Mouse (Mus musculus) midbrain, embryonic 10.5 days (tissue): ENCODE data around the gene Cct5. TPM values are rescaled to one million over a fixed set of nuclear protein-coding genes. Genes with fewer than 3 reads are reported as not detected.
A peak's percentile ranks its signal among the peaks of the same experiment; 100 is the strongest.
"Not testable (repeated sequence)": the region's sequence is repeated elsewhere in the genome, so short reads cannot be mapped to it uniquely, and the experiment has no call there.

Source experiments
- DNase-seq: peaks from one replicate; pipeline ENCODE4 v3.0.0-alpha.2; 2017; ENCODE audit warnings: low spot score
- H3K27ac ChIP-seq: fragments of 300-500 bp; sonication (generic); replicated peaks from 2 replicates; pipeline ENCODE4 v1.5.1; 2016; ENCODE audit warnings: mild to moderate bottlenecking
- H3K27me3 ChIP-seq: fragments of 300-500 bp; sonication (generic); 2 replicates; pipeline ENCODE4 v1.6.1; 2016; ENCODE audit warnings: low read depth, mild to moderate bottlenecking; ENCODE audit not compliant: poor library complexity, severe bottlenecking
- H3K36me3 ChIP-seq: fragments of 300-500 bp; sonication (generic); 2 replicates; pipeline ENCODE4 v1.6.1; 2016; ENCODE audit warnings: mild to moderate bottlenecking, moderate library complexity
- H3K4me1 ChIP-seq: fragments of 300-500 bp; sonication (generic); 2 replicates; pipeline ENCODE4 v1.6.1; 2016
- H3K4me3 ChIP-seq: fragments of 300-500 bp; sonication (generic); 2 replicates; pipeline ENCODE4 v1.5.1; 2016; ENCODE audit warnings: mild to moderate bottlenecking, moderate library complexity
- H3K9me3 ChIP-seq: fragments of 300-500 bp; sonication (generic); replicated peaks from 2 replicates; pipeline ENCODE4 v1.6.1; 2016; ENCODE audit warnings: mild to moderate bottlenecking
- WGBS: fragments of 180-500 bp; shearing (Covaris S2); methylation state at CpG from one replicate; pipeline ENCODE4 v1.1.7; 2016; 5-methylcytosine and 5-hydroxymethylcytosine counted together
- polyA plus RNA-seq: library from polyadenylated mRNA; unstranded; fragments of >200 nt; fragmentation: Nextera tagmentation; extraction: Ambion mirVana; gene quantifications from 2 replicates; pipeline ENCODE4 v1.2.1, GENCODE M21; 2016

Cct5 gene
- polyA plus RNA-seq, 1 experiment from 2014 or later = 772 TPM

- 92% methylated on average over 5 of the region's 5 CpGs for WGBS
- H3K9me3 ChIP-seq = no peaks in the 10 kb centered on the region
- H3K36me3 ChIP-seq = peaks cover 69% of the 10 kb centered on the region
- no peak for DNase-seq
- no peak overlapping the region for H3K27ac ChIP-seq
- H3K27me3 ChIP-seq = no peaks in the 10 kb centered on the region
- no peak overlapping the region for H3K4me3 ChIP-seq
- peaks cover 3% of the 10 kb centered on the region; the same call in 1 of the 2 replicates for H3K4me1 ChIP-seq
These were observed 11.4 kb downstream of the Cct5 start for GRCm38 (mm10) chr15:31590176-31590575.

- WGBS = 75% methylated on average over 8 of the region's 8 CpGs
- peaks cover 3% of the 10 kb centered on the region; the same call in 1 of the 2 replicates for H3K4me1 ChIP-seq
These were observed 12.5 kb downstream of the Cct5 start for GRCm38 (mm10) chr15:31588989-31589640.

GRCm38 (mm10) chr15:31587789-31588188 lies 13.8 kb downstream of the Cct5 start:
- no peaks in the 10 kb centered on the region for H3K9me3 ChIP-seq
- peaks cover 3% of the 10 kb centered on the region; the same call in 1 of the 2 replicates for H3K4me1 ChIP-seq
- no peaks in the 10 kb centered on the region for H3K27me3 ChIP-seq
- no peak overlapping the region for H3K4me3 ChIP-seq
- H3K36me3 ChIP-seq = peaks cover 45% of the 10 kb centered on the region
- WGBS = 84% methylated on average over 2 of the region's 2 CpGs
- DNase-seq = no peak
- no peak overlapping the region for H3K27ac ChIP-seq

More at GRCm38 (mm10) chr15:31588989-31589640, 12.5 kb downstream of the Cct5 start:
- Histone ChIP-seq H3K4me3 (no peak overlapping the region), H3K9me3 (no peaks in the 10 kb centered on the region), H3K36me3 (peaks cover 58% of the 10 kb centered on the region), H3K27me3 (no peaks in the 10 kb centered on the region), H3K27ac (no peak overlapping the region)
- DNase-seq = no peak

GRCm38 (mm10) chr15:31586519-31586918 lies 15.1 kb downstream of the Cct5 start:
- Histone ChIP-seq H3K27ac (no peak overlapping the region), H3K9me3 (no peaks in the 10 kb centered on the region), H3K36me3 (peaks cover 32% of the 10 kb centered on the region), H3K4me3 (no peak overlapping the region), H3K27me3 (no peaks in the 10 kb centered on the region), H3K4me1 (peaks cover 3% of the 10 kb centered on the region; the same call in 1 of the 2 replicates)
- WGBS = 13% methylated on average over 4 of the region's 4 CpGs
- DNase-seq = peak; percentile 88

GRCm38 (mm10) chr15:31586088-31586487 lies 15.5 kb downstream of the Cct5 start:
- H3K4me1 ChIP-seq = peaks cover 3% of the 10 kb centered on the region; the same call in 1 of the 2 replicates
- 88% methylated on average over 5 of the region's 5 CpGs for WGBS

GRCm38 (mm10) chr15:31585238-31585637 lies 16.4 kb downstream of the Cct5 start:
- no peak for DNase-seq
- Histone ChIP-seq H3K9me3 (no peaks in the 10 kb centered on the region), H3K27me3 (no peaks in the 10 kb centered on the region), H3K36me3 (peaks cover 19% of the 10 kb centered on the region), H3K4me3 (no peak overlapping the region), H3K27ac (no peak overlapping the region), H3K4me1 (peaks cover 3% of the 10 kb centered on the region; the same call in 1 of the 2 replicates)
- 88% methylated on average over 7 of the region's 7 CpGs for WGBS

More at GRCm38 (mm10) chr15:31586088-31586487, 15.5 kb downstream of the Cct5 start:
- Histone ChIP-seq H3K4me3 (no peak overlapping the region), H3K36me3 (peaks cover 28% of the 10 kb centered on the region), H3K9me3 (no peaks in the 10 kb centered on the region), H3K27ac (no peak overlapping the region), H3K27me3 (no peaks in the 10 kb centered on the region)
- DNase-seq = no peak

- Histone ChIP-seq H3K4me3 (no peak overlapping the region), H3K27me3 (no peaks in the 10 kb centered on the region), H3K27ac (no peak overlapping the region), H3K4me1 (peaks cover 3% of the 10 kb centered on the region; the same call in 1 of the 2 replicates), H3K36me3 (peaks cover 2% of the 10 kb centered on the region), H3K9me3 (no peaks in the 10 kb centered on the region)
- WGBS = 93% methylated on average over 13 of the region's 13 CpGs
- DNase-seq = no peak
These were observed 18.1 kb downstream of the Cct5 start for GRCm38 (mm10) chr15:31583304-31584085.

- not testable (repeated sequence) for H3K27me3 ChIP-seq, H3K4me3 ChIP-seq, H3K4me1 ChIP-seq, DNase-seq, H3K9me3 ChIP-seq, H3K36me3 ChIP-seq, H3K27ac ChIP-seq
- WGBS = 96% methylated on average over 2 of the region's 2 CpGs
These were observed 20.5 kb downstream of the Cct5 start for GRCm38 (mm10) chr15:31581086-31581485.

- WGBS = 75% methylated on average over 5 of the region's 5 CpGs
- no peaks in the 10 kb centered on the region for H3K9me3 ChIP-seq
- DNase-seq = no peak
- no peaks in the 10 kb centered on the region for H3K27me3 ChIP-seq
- no peaks in the 10 kb centered on the region for H3K36me3 ChIP-seq
- no peak overlapping the region for H3K27ac ChIP-seq
- no peak overlapping the region for H3K4me3 ChIP-seq
- H3K4me1 ChIP-seq = peaks cover 4% of the 10 kb centered on the region; the same call in 1 of the 2 replicates
These were observed 25.5 kb downstream of the Cct5 start for GRCm38 (mm10) chr15:31576076-31576475.

- Histone ChIP-seq H3K4me3 (no peak overlapping the region), H3K9me3 (no peaks in the 10 kb centered on the region), H3K4me1 (peaks cover 6% of the 10 kb centered on the region), H3K36me3 (no peaks in the 10 kb centered on the region), H3K27me3 (no peaks in the 10 kb centered on the region), H3K27ac (no peak overlapping the region)
- DNase-seq = no peak
These were observed 27.9 kb downstream of the Cct5 start for GRCm38 (mm10) chr15:31573692-31574091.

GRCm38 (mm10) chr15:31573287-31573686 lies 28.3 kb downstream of the Cct5 start:
- Histone ChIP-seq H3K9me3 (no peaks in the 10 kb centered on the region), H3K4me1 (peaks cover 10% of the 10 kb centered on the region), H3K4me3 (no peak overlapping the region), H3K27ac (no peak overlapping the region), H3K36me3 (no peaks in the 10 kb centered on the region), H3K27me3 (no peaks in the 10 kb centered on the region)
- DNase-seq = no peak
- WGBS = 93% methylated on average over 4 of the region's 4 CpGs

GRCm38 (mm10) chr15:31571906-31572722 lies 29.5 kb downstream of the Cct5 start:
- Histone ChIP-seq H3K27ac (no peak overlapping the region), H3K9me3 (no peaks in the 10 kb centered on the region)

More at GRCm38 (mm10) chr15:31571906-31572722, 29.5 kb downstream of the Cct5 start:
- no peaks in the 10 kb centered on the region for H3K27me3 ChIP-seq
- peaks cover 7% of the 10 kb centered on the region for H3K4me1 ChIP-seq
- no peaks in the 10 kb centered on the region for H3K36me3 ChIP-seq
- H3K4me3 ChIP-seq = no peak overlapping the region
- WGBS = 91% methylated on average over 16 of the region's 16 CpGs
- no peak for DNase-seq
